Mouse (Mus musculus) embryonic stem cell, embryonic (primary cell): ENCODE measurements around the gene Rbpjl.

Source experiments
- CTCF ChIA-PET, 4 experiments: fragments of 300-600 bp in 2 of 4; fragments of 350-600 bp in 2 of 4; sonication (Branson Sonifier 250); formaldehyde crosslinking; loops; one replicate each; lab custom pipeline; 2022; ENCODE audit warnings: inconsistent platforms in 2 of 4; lab: Charles Lee
- POLR2A ChIA-PET, 4 experiments: fragments of 300-600 bp in 2 of 4; fragments of 350-600 bp in 2 of 4; sonication (Branson Sonifier 250); formaldehyde crosslinking; loops; one replicate each; lab custom pipeline; 2022; ENCODE audit warnings: antibody characterized with exemption in 4 of 4, inconsistent platforms in 1 of 4; lab: Charles Lee

The Rbpjl gene

DNA sequence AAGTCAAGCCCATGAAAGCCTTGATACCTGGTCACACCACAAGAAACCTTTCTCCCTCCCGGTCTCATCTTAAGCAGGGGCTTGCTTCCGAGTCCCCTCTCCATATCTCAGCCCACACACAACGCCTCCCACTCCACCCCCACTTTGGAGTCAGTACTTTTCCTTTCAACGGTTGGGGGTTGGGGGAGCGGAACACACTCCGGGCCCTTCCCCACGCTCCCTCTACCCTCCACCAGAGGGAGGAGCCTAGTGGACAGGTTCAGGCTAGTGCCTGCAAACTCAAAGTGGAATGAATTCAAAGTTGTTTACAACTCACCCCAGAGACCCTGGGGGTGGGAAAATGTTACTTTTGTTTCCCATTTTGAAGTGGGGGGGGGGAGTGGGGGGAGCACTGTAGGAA, 27.8 kb downstream of the Rbpjl start:
- POLR2A ChIA-PET: interaction anchor here (0.7 to 36.5 kb wide), 16 partner anchors 6 to 393 kb away, joined by 3 to 985 read pairs (median 4); partner anchors contain the start of genes Sdc4 (in 3 of the 4), Gm20458 (in 2 of the 4), Sys1 (in 2 of the 4) and Acot8 (in 1 of the 4)
- CTCF ChIA-PET: interaction anchor here (0.5 to 1.8 kb wide), 19 partner anchors 11 to 970 kb away, joined by 3 to 11 read pairs (median 4); partner anchors contain the start of genes Rbpjl (in 1 of the 4), Sdc4 (in 1 of the 4), Sys1 (in 1 of the 4) and Wfdc10 (in 1 of the 4)

DNA sequence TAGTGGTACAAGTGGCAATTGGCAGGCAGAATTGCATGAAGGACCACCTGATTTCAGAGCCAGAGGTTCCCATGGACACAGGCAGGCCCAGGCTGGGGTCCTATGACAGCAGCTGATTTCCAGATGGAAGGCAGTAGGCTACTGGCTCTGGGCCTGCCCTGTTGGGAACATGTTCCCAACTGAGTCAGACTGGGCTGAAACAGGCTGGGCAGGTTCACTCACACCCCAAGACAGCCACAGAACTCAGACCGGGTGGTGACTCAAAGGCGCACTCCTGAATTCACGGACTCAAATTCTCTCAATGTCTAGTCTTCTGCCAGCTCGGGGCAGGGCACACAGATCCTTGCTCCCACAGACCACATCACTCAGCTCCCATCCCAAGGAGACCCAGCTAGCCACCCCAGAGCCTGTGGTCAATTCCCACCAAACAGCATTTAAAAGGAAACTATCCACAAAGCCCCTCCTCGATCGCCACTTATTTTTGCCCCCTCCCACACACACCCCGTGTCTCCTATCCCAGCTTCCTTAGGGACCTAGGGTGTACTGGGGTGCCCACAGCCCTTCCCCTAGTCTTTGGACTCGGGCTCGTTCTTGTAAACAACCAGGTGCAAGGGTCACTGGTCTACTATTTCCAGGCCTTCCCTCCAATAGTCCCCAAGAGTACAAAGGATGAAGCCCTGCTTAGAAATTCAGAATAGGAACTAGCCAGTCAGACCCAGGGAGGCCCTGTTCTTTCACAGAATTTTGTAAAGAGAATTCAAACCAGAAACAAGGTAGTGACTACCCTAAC, 28.9 kb downstream of the Rbpjl start:
- ChIA-PET POLR2A (interaction anchor here in 3 of 4 experiments (1.4 to 36.5 kb wide), 9 partner anchors 7 to 392 kb away, joined by 3 to 985 read pairs (median 140); partner anchors contain the start of genes Sdc4 (in 3 of the 3), Sys1 (in 3 of the 3), Gm20458 (in 2 of the 3) and Pigt (in 1 of the 3)), CTCF (interaction anchor here in 1 of 4 experiments (1.5 kb wide), 1 partner anchor 39 kb away, joined by 4 read pairs; no protein-coding TSS in a partner anchor)

DNA sequence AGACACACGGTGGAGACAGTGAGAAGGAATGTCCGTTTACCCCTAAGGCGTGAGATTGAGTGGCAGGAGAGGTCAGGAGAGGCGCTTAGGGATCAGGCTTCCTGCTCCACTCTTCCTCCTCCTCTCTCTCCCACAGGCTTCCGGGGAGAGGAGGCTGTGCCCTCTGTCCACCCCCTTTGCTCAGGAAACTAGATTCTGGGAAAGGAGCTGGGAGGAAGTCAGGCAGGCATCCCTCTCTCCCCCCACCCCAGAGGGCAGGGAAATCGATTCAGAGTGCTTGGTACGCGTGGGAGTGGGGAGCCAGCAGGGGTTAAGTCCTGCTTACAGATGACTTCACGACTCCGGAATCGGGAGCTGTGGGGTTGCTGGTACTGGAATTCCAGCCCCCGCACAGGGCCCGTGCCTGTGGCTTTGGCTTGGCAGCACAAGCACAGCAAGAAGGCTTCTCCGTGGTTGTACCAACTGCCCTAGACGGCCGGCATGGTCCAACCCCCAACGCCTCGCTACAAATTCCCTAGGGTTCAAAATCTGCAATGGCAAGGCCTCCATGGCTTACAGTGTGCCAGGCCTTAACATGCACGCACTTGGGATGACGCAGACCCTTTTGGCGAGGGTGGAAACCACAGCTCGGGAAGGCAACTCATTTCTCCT, 29.7 kb downstream of the Rbpjl start:
- ChIA-PET CTCF (interaction anchor here in 2 of 4 experiments (0.9 to 2.2 kb wide), 4 partner anchors 11 to 38 kb away, joined by 3 to 11 read pairs (median 4); partner anchors contain the start of gene Sdc4 (in 1 of the 2)), POLR2A (interaction anchor here (0.7 to 36.5 kb wide), 17 partner anchors 8 to 90 kb away, joined by 3 to 985 read pairs (median 9); partner anchors contain the start of genes Sdc4 (in 3 of the 4), Sys1 (in 3 of the 4) and Gm20458 (in 2 of the 4))

DNA sequence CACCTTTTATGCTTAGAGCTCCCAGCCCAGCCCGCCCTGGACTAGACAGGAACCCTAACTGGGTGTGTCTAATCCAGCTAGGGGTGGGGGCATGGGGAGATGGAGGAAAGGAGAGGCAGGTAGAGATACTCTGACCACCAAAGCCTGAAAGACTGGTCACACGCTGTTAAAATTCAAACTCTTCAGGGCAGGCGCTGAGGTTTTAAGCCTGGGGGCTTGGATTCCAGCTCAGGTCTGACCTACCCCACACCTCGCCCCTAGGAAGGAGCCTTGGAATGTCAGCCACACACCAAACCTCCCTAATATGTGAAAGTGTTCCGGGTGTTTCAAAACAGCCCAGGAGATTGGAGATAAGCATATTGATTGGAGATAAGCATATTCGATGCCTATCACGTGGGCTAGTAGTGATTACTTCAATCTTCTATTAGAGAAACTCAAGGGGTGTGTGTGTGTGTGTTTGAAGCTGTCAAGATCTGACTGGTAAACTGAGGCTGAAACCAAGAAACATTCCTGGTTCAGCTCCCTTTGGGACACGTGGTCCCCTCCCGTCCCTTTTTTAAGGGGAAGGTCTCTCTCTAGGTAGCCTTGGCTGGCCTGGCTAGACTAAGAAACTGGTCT, 30.4 kb downstream of the Rbpjl start:
- POLR2A ChIA-PET: interaction anchor here (0.7 to 36.5 kb wide), 18 partner anchors 8 to 404 kb away, joined by 3 to 985 read pairs (median 8); partner anchors contain the start of genes Sdc4 (in 3 of the 4), Sys1 (in 3 of the 4) and Gm20458 (in 2 of the 4)
- CTCF ChIA-PET: interaction anchor here in 2 of 4 experiments (0.6 to 2.2 kb wide), 7 partner anchors 8 to 37 kb away, joined by 3 to 11 read pairs (median 4); partner anchors contain the start of gene Sdc4 (in 1 of the 2)

DNA sequence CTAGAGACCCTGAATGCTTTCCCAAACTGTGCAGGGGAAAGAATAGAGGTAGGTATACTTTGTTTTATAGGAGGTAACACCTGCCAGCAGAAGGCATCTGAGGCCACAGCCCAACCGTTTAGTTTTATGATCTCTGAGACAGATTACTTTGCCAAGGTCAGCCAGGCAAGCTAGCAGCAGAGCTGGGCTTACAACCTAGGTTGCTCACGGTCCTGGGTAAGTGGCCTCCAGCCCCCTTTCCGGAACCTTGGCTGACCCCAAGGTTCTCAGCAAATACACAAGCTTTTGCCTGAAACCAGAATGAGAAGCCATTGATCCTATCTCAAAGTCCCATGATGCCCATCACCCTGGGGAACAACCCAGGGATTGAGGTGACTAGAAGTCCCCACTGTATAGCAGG, 31.7 kb downstream of the Rbpjl start:
- POLR2A ChIA-PET: interaction anchor here in 3 of 4 experiments (0.9 to 36.5 kb wide), 8 partner anchors 7 to 106 kb away, joined by 3 to 985 read pairs (median 142); partner anchors contain the start of genes Sdc4 (in 3 of the 3), Gm20458 (in 2 of the 3) and Sys1 (in 2 of the 3)
- CTCF ChIA-PET: interaction anchor here in 3 of 4 experiments (0.7 to 2.2 kb wide), 6 partner anchors 9 to 47 kb away, joined by 3 to 11 read pairs (median 4); no protein-coding TSS in a partner anchor

DNA sequence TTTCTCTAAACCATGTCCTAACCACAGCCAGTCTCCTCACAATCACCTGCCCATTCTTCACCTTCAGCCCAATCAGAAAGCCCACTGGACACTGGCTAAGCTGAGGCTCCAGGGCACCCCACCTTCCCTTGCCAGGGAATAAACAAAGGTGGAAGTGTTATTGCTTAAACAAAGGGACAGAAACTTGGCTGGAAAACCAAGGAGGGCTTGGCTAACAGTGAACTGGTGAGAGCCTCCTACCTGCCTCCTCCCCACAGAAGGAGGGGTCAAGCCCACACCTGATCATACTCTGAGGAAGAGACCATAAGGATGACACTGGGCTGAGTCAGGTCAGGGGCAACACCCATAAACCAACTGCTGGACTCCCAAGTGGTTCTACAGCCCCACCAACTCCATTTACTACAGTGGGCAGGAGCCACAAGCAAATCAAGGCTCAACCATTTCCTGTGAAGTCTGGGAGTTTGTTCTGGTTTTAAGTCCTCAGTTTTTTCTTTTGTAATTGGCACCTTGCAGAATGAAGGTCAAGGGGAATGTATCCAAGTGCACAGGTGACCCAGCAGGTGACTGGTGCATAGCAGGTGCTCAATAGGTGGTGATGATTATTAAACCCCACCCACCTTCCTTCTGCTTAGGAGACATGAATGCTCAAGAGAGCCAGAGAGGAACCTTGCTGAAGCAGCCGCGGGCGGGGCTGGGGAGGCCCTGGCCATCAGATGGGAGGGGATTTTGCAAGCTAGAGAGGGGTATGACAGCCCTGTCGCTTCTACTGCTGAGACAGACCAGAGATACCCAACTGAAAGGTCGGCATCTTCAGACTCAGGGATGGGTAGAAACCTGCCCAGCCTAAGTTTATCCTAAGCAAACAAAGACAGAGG, 32.5 kb downstream of the Rbpjl start:
- ChIA-PET CTCF (interaction anchor here in 2 of 4 experiments (0.8 to 1.6 kb wide), 4 partner anchors 10 to 96 kb away, joined by 3 to 5 read pairs (median 4); no protein-coding TSS in a partner anchor), POLR2A (interaction anchor here in 3 of 4 experiments (0.8 to 36.5 kb wide), 8 partner anchors 6 to 21 kb away, joined by 3 to 985 read pairs (median 74); partner anchors contain the start of genes Gm20458 (in 2 of the 3), Sdc4 (in 2 of the 3) and Sys1 (in 2 of the 3))

DNA sequence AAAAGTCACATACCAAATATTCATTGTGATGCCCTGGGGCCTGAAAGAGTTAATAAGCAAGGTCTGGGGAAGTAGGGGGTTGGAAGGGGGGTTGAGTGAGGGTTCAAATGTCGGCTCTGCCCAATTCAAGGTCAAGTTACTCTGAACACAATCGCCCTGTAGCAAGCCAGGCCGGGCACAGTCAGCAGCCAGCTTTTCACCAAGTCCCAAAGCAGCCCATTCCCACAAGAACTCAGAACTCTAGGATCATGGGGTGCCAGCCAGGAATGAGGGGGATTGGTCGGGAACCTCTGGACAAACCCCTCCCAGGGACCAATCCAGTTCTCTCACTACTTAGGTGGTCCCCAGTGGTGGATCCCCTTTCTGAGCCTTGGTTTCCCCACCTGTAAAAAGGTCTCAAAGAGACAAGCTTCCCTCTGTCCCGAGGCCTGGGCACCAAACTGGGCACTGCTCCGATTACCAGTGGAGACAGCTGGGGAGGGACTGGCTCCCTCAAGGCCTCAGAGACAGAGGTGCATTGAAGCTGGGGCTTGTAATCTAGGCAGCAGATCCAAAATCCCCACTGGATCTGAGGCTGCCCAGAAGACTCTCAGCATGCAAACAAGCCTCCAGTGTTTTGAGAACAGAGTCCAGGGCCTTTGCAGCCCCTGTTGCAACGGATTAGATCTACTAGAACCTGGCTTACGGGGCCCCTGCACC, 33.4 kb downstream of the Rbpjl start:
- ChIA-PET POLR2A (interaction anchor here in 3 of 4 experiments (0.5 to 36.5 kb wide), 8 partner anchors 7 to 446 kb away, joined by 3 to 985 read pairs (median 4); partner anchors contain the start of genes Gm20458 (in 2 of the 3), Sys1 (in 2 of the 3) and Sdc4 (in 1 of the 3)), CTCF (interaction anchor here in 3 of 4 experiments (0.5 to 1.1 kb wide), 4 partner anchors 33 to 1998 kb away, joined by 3 to 5 read pairs (median 4); no protein-coding TSS in a partner anchor)

DNA sequence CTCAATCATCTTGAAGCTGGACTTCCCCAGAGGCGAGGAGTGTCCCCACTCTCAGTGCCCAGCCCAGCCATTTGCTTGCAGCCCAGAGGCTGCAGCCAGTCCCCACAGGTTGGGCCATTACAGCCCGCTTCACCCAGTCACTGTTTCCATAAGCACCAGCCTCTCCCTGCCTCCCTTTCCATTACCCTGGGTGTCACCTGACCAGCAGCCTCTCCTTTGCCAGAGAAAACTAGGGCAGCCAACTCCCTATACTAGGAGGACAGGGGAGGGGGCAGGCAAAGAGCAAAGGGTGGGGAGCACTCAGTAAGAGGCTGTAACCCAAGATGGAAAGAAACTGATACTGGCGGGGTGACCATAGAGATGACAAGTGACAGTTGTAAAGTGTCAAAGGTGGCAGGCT, 34.0 kb downstream of the Rbpjl start:
- CTCF ChIA-PET: no interaction called here
- POLR2A ChIA-PET: interaction anchor here in 3 of 4 experiments (0.5 to 36.5 kb wide), 8 partner anchors 7 to 445 kb away, joined by 3 to 985 read pairs (median 6); partner anchors contain the start of genes Gm20458 (in 2 of the 3), Sys1 (in 2 of the 3) and Sdc4 (in 1 of the 3)

DNA sequence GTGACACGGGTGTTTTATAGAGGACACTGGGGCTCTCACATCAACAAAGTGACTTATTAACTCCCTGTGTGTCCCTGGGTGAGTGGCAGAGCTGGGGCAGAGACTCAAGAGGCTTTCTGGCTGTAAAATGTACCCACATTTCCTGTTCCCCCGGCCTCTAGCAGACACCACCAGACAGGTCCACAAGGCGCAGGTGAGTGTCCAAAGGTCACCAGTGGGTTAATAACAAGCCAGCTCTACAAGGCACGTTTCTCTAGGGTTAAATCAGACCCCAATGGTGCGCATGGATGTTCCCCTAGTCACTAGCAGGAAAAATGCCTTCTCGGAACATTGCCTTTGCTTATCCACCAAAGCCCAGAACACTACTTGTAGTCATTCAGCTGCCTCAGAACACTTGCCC, 34.8 kb downstream of the Rbpjl start:
- ChIA-PET CTCF (interaction anchor here in 3 of 4 experiments (0.5 to 1.2 kb wide), 3 partner anchors 28 to 167 kb away, joined by 3 to 11 read pairs (median 4); no protein-coding TSS in a partner anchor), POLR2A (interaction anchor here in 3 of 4 experiments (0.6 to 36.5 kb wide), 15 partner anchors 9 to 1531 kb away, joined by 3 to 985 read pairs (median 5); partner anchors contain the start of genes Gm20458 (in 2 of the 3) and Sys1 (in 2 of the 3))

DNA sequence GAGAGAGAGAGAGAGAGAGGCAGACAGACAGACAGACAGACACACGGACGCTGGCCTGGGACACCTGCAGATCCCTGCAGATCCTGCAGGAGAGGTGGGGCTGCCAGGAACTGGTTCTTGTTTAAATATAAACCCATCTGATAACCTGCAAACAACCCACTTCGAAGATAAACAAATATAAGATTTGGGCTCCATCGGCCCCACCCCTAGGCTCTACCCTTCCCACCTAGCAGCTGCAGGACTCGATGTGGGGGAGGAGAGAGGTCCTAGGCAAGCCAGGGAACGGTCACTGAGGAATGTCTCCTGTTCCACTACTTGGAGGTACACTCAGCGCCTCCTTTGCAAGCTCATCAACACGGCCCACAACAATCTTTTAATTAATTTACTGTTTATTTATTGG, 35.3 kb downstream of the Rbpjl start:
- CTCF ChIA-PET: interaction anchor here (0.5 to 1.7 kb wide), 6 partner anchors 12 to 32 kb away, joined by 3 to 11 read pairs (median 4); no protein-coding TSS in a partner anchor
- POLR2A ChIA-PET: interaction anchor here (0.6 to 36.5 kb wide), 21 partner anchors 10 to 1531 kb away, joined by 3 to 985 read pairs (median 5); partner anchors contain the start of genes Gm20458 (in 3 of the 4) and Sys1 (in 2 of the 4)

DNA sequence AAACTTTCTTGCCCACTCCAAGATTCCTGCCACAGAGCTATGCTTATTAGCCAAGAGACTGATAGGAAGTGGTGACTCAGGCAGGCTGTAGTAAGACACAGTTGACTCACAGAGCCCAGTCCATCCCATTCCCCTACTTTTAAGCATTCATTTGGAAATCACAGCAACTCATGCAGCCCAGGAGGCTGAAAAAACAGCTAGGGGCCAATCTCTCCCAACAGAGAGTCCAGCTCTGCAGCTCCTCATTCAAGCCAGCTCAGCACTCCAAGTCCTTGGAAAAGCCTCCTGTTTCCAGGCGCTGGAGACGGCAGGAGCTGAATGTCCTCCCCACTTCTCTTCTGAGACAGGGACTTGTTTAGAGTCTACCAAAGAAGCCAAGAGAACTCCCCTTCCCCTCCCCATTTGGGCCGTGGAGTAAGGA, 36.1 kb downstream of the Rbpjl start:
- POLR2A ChIA-PET: interaction anchor here (0.9 to 36.5 kb wide), 21 partner anchors 9 to 428 kb away, joined by 3 to 985 read pairs (median 5); partner anchors contain the start of genes Gm20458 (in 3 of the 4) and Sys1 (in 3 of the 4)
- CTCF ChIA-PET: interaction anchor here in 3 of 4 experiments (0.5 to 1.7 kb wide), 6 partner anchors 13 to 273 kb away, joined by 3 to 8 read pairs (median 3); no protein-coding TSS in a partner anchor

DNA sequence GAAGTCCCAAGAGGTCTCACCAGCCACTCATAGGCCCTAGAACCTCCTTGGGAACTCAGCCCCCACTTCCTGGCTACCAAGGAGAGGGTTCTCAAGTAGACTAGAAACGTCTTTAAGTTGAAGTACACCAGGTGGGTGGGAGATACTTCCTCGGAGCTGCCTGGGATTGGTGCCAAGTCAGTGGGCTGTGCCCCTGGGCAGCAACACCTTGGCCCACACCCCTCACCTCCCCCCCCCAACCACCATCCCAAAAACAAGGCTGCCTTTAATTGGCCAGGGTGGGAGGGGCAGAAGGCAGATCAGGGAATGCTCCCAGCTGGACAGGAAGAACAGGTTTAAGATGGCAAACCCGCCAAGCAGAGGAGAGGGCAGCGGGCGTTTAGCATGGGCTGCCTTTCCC, 37.4 kb downstream of the Rbpjl start:
- ChIA-PET CTCF (interaction anchor here in 1 of 4 experiments (1.7 kb wide), 1 partner anchor 14 kb away, joined by 3 read pairs; no protein-coding TSS in a partner anchor), POLR2A (interaction anchor here in 3 of 4 experiments (0.7 to 36.5 kb wide), 13 partner anchors 12 to 82 kb away, joined by 3 to 985 read pairs (median 8); partner anchors contain the start of genes Gm20458 (in 3 of the 3), Sys1 (in 3 of the 3) and Dbndd2 (in 1 of the 3))

DNA sequence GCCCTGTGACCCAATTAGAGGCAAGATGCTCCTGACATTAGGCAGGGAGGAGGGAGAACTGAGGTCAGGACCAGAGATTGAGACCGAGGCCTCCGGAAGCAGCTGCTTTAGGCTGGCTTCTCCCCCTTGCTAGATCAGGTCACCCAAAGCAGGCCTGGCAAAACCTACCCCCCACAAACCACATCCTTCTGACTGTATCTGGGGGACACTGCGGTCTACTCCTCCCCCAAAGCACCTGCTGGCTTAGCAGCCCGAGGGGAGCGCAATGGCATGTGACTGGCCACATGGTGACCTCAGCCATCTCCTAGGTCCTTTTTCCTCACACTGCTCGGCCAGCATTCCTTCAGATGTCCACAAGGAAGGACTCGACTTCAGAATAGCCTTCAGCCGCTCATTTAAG, 38.2 kb downstream of the Rbpjl start:
- ChIA-PET CTCF (interaction anchor here in 1 of 4 experiments (1.2 kb wide), 1 partner anchor 20 kb away, joined by 3 read pairs; the partner anchor contains the start of gene Gm20458), POLR2A (interaction anchor here (0.9 to 36.5 kb wide), 14 partner anchors 13 to 383 kb away, joined by 3 to 985 read pairs (median 76); partner anchors contain the start of genes Sys1 (in 4 of the 4), Gm20458 (in 3 of the 4), Dbndd2 (in 1 of the 4) and Matn4 (in 1 of the 4))

DNA sequence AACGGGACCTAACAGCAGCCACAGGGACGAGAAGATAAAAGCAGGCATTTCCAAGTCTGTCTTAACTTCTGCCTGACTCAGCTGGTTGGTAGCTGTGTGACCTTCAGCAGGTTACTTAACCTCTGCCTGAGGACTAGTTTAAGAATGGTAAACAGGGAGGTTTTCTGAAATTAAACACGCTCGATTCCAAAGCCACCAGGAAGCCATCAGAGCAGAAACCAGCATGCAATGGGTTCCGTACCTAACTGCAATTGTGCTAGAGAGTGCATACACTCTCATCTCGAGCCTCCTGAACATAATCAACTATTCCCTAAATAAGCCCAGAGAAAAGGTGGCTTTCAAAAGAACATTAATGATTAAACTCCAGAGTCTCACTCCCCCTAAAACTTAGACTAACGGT, 38.8 kb downstream of the Rbpjl start:
- ChIA-PET CTCF (interaction anchor here in 1 of 4 experiments (1.2 kb wide), 1 partner anchor 19 kb away, joined by 3 read pairs; the partner anchor contains the start of gene Gm20458), POLR2A (interaction anchor here (1.1 to 36.5 kb wide), 22 partner anchors 12 to 382 kb away, joined by 3 to 985 read pairs (median 18); partner anchors contain the start of genes Sys1 (in 4 of the 4), Gm20458 (in 3 of the 4), Dbndd2 (in 1 of the 4) and Matn4 (in 1 of the 4))
